Mouse (Mus musculus) naive thymus-derived CD4-positive, alpha-beta T cell, adult 5 months (primary cell): ENCODE data around the gene Mpc2. TPM values are rescaled to one million over a fixed set of nuclear protein-coding genes. Genes with fewer than 3 reads are reported as not detected.

ENCODE experiments used
- polyA plus RNA-seq: library from polyadenylated mRNA; unstranded; fragments of 100-300 nt; shearing (Covaris generic); gene quantifications from one replicate; pipeline ENCODE4 v1.2.1, GENCODE M21; 2017

The Mpc2 gene
- 99.7 TPM for polyA plus RNA-seq

GRCm38 (mm10) chr1:165460360-165460800, at the start of gene Mpc2, which contains the start of gene Dcaf6:
Mpc2 (plus strand) TSS chr1:165460637.
Dcaf6 (minus strand) TSS chr1:165460475.

GRCm38 (mm10) chr1:165484688-165485233, 24.3 kb downstream of the Mpc2 start, which contains the start of gene Adcy10:
Adcy10 (plus strand) TSS chr1:165485183.

Other genes starting within 250 kb of the Mpc2 start
- gene Tiprl, start 223.6 kb upstream of the Mpc2 start, polyA plus RNA-seq: 187 TPM
- gene Gpr161, start 164.8 kb upstream of the Mpc2 start, polyA plus RNA-seq: 0.26 TPM
- gene Dcaf6, start 162 bp upstream of the Mpc2 start, polyA plus RNA-seq: 17.9 TPM
- gene Adcy10, start 24.5 kb downstream of the Mpc2 start, polyA plus RNA-seq: not detected
- 1.2 TPM for gene Mpzl1, start 173.9 kb downstream of the Mpc2 start, polyA plus RNA-seq
- 179 TPM for gene Rcsd1, start 249.1 kb downstream of the Mpc2 start, polyA plus RNA-seq